Mouse (Mus musculus): ENCODE measurements around the gene Cfhr2. TPM values are rescaled to one million over a fixed set of nuclear protein-coding genes. Genes with fewer than 3 reads are reported as not detected.
A peak's percentile ranks its signal among the peaks of the same experiment; 100 is the strongest.
"Not testable (repeated sequence)": the region's sequence is repeated elsewhere in the genome, so short reads cannot be mapped to it uniquely, and the experiment has no call there.

Gene Cfhr2
- polyA plus RNA-seq (2015; fragmentation: Nextera tagmentation; extraction: Ambion mirVana) = 0.23 TPM in 1 of 2 replicates, not detected in the other

- Histone ChIP-seq H3K4me2 (replicated peaks) (no peak within 1 kb of the TSS), H3K9me3 (no peaks in the 10 kb centered on the region), H3K9ac (no peak within 1 kb of the TSS), H3K36me3 (no peaks in the 10 kb centered on the region), H3K4me3 (replicated peaks) (no peak within 1 kb of the TSS), H3K27me3 (replicated peaks) (no peaks in the 10 kb centered on the region), H3K27ac (no peak within 1 kb of the TSS), H3K4me1 (replicated peaks) (no peaks in the 10 kb centered on the region)
- WGBS = 91% methylated on average over 1 of the region's 1 CpGs
- no peak for ATAC-seq
Observed at GRCm38 (mm10) chr1:139858548-139858947, at the start of gene Cfhr2. Cfhr2 (minus strand) TSS chr1:139858702.

DNA sequence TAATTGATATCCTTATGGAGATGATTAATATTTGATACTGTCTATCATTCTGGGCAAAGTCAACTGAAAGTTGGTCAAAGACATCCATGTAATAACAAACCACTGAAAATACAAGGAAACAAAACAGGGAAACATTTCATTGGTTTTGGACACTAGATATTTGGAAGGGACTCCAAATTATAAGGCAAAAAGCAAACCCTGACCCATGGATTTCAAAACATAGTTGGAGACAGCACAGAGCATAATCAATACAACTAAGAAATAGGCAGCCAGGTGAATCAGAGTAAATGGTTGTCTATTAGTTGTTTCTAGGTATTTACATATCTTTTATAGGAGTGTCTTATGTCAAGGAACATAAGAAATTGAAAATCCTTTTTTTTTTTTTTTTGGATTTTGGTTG is 5.2 kb upstream of the Cfhr2 start:
- no peak overlapping the region for H3K9ac ChIP-seq
- no peaks in the 10 kb centered on the region for H3K4me1 ChIP-seq (replicated peaks)
- H3K27me3 ChIP-seq (replicated peaks) = no peaks in the 10 kb centered on the region
- ATAC-seq = no peak
- H3K27ac ChIP-seq = no peak overlapping the region
- no peaks in the 10 kb centered on the region for H3K36me3 ChIP-seq
- H3K4me2 ChIP-seq (replicated peaks) = no peak overlapping the region
- H3K4me3 ChIP-seq (replicated peaks) = no peak overlapping the region
- H3K9me3 ChIP-seq = no peaks in the 10 kb centered on the region

- Histone ChIP-seq H3K27ac (no peak overlapping the region), H3K9ac (no peak overlapping the region), H3K4me3 (replicated peaks) (no peak overlapping the region), H3K36me3 (no peaks in the 10 kb centered on the region), H3K4me1 (replicated peaks) (no peaks in the 10 kb centered on the region), H3K9me3 (no peaks in the 10 kb centered on the region), H3K4me2 (replicated peaks) (no peak overlapping the region), H3K27me3 (replicated peaks) (no peaks in the 10 kb centered on the region)
- no peak for ATAC-seq
Observed at GRCm38 (mm10) chr1:139860176-139860575, 1.7 kb upstream of the Cfhr2 start.

DNA sequence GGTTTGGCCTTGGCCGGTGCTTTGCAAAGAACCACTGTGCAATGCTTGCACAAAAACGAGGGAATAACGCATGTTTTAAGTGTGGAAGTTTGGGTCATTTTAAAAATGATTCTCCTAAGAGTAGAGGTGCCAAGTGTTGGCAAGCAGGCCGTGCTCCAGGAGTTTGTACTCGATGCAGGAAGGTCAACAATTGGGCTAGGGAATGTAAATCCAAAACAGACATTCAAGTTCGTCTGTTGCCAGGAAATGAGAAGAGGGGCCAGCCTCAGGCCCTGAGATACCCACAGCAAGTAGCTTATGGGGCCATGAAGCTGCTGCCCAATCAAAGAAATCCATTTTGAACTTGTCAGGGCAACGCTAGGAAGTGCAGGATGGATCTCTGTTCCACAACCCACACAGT is 18.8 kb downstream of the Cfhr2 start:
- 77% methylated on average over 7 of the region's 7 CpGs for WGBS
- no peak for ATAC-seq
- H3K27ac ChIP-seq = no peak overlapping the region
- H3K4me1 ChIP-seq (replicated peaks) = no peaks in the 10 kb centered on the region
- no peaks in the 10 kb centered on the region for H3K9me3 ChIP-seq
- no peaks in the 10 kb centered on the region for H3K27me3 ChIP-seq (replicated peaks)
- no peak overlapping the region for H3K9ac ChIP-seq
- H3K4me2 ChIP-seq (replicated peaks) = no peak overlapping the region
- H3K36me3 ChIP-seq = no peaks in the 10 kb centered on the region
- no peak overlapping the region for H3K4me3 ChIP-seq (replicated peaks)

GRCm38 (mm10) chr1:139839290-139839689 is 19.2 kb downstream of the Cfhr2 start:
- 88% methylated on average over 2 of the region's 2 CpGs for WGBS

DNA sequence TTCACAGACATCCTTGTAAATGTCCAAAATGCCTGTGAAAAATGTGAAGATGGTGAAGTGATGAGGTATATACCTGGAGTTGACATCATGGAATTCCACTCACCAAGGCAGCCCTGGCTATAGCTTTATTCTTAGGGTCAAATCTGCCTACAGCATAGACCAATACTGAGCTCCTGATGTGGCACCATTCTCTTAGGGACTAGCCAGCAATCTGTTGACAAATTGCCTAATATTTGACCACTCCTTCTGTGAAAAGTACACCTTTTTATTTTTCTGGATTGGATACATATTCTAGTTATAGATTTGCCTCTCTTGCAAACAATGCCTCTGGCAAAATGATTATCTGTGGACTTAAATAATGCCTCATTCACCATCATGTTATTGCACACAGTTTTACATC is 49.9 kb downstream of the Cfhr2 start:
- H3K27ac ChIP-seq = no peak overlapping the region
- H3K36me3 ChIP-seq = no peaks in the 10 kb centered on the region
- ATAC-seq = no peak
- no peak overlapping the region for H3K9ac ChIP-seq
- no peaks in the 10 kb centered on the region for H3K4me1 ChIP-seq (replicated peaks)
- H3K4me3 ChIP-seq (replicated peaks) = no peak overlapping the region
- no peak overlapping the region for H3K4me2 ChIP-seq (replicated peaks)
- no peaks in the 10 kb centered on the region for H3K9me3 ChIP-seq
- no peaks in the 10 kb centered on the region for H3K27me3 ChIP-seq (replicated peaks)

More at GRCm38 (mm10) chr1:139839290-139839689, 19.2 kb downstream of the Cfhr2 start:
- no peaks in the 10 kb centered on the region for H3K4me1 ChIP-seq (replicated peaks)
- no peak overlapping the region for H3K27ac ChIP-seq
- H3K9me3 ChIP-seq = no peaks in the 10 kb centered on the region
- no peak overlapping the region for H3K4me2 ChIP-seq (replicated peaks)
- no peaks in the 10 kb centered on the region for H3K36me3 ChIP-seq
- no peak overlapping the region for H3K4me3 ChIP-seq (replicated peaks)
- no peak for ATAC-seq
- no peaks in the 10 kb centered on the region for H3K27me3 ChIP-seq (replicated peaks)
- H3K9ac ChIP-seq = no peak overlapping the region

DNA sequence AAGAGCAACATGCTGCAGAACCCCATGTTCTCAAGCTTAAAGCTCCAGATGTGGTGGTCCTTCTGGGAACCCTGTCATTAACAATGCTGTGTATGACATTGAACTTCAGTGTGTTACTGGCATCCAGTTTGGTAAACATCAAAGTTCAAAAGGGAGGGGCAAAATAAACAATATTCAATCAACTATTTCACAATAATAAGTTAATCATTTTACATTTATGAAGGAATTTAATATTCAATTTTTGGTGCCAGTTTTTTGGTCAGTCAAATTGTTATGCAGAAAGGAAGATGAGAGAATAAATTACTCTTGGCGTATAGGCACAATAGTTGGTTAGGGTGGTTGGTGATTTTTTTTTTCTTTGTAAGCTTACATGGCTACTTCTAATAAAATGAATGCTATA is 77.4 kb downstream of the Cfhr2 start, which contains the start of gene Gm4788:
Gm4788 (minus strand) TSS at position 101 of the 400 bp plus-strand sequence.
- H3K27ac ChIP-seq = no peak within 1 kb of the TSS
- H3K4me3 ChIP-seq (replicated peaks) = no peak within 1 kb of the TSS
- WGBS = 88% methylated on average over 1 of the region's 1 CpGs
- H3K36me3 ChIP-seq = no peaks in the 10 kb centered on the region
- H3K27me3 ChIP-seq (replicated peaks) = no peaks in the 10 kb centered on the region
- no peak within 1 kb of the TSS for H3K4me2 ChIP-seq (replicated peaks)
- no peak for ATAC-seq
- no peaks in the 10 kb centered on the region for H3K4me1 ChIP-seq (replicated peaks)
- H3K9me3 ChIP-seq = no peaks in the 10 kb centered on the region
- H3K9ac ChIP-seq = no peak within 1 kb of the TSS

- H3K36me3 ChIP-seq; H3K27ac ChIP-seq; H3K27me3 ChIP-seq (replicated peaks); H3K4me1 ChIP-seq (replicated peaks); H3K9ac ChIP-seq; H3K4me2 ChIP-seq (replicated peaks); H3K4me3 ChIP-seq (replicated peaks); H3K9me3 ChIP-seq: not testable (repeated sequence)
- 70% methylated on average over 3 of the region's 3 CpGs for WGBS
- ATAC-seq = peak; percentile 62; the same call in 1 of the 2 replicates
Observed at GRCm38 (mm10) chr1:139769913-139770312, 88.6 kb downstream of the Cfhr2 start.

Other genes with a start within 250 kb of the Cfhr2 start
- not detected in 2 replicates for gene Gm4788, start 77.5 kb downstream of the Cfhr2 start, polyA plus RNA-seq (2015; fragmentation: Nextera tagmentation; extraction: Ambion mirVana)

All from intestine, embryonic 15.5 days (tissue).